ENCODE assay signal across 8 mouse cellular contexts in genomic region chr9:94681095-94681487, GRCm38 (mm10). TPM values are rescaled to one million over a fixed set of nuclear protein-coding genes. Genes with fewer than 3 reads are reported as not detected.
DNase-seq lines count a peak whose midpoint lies in the region; ATAC-seq and TF ChIP-seq lines count a peak whose summit lies in the region.

No protein-coding gene starts in this region.

- H3K4me3 ChIP-seq in kidney, adult 2 months (ENCODE audit: insufficient read depth, low read depth, low read length): no peak overlapping the region
- no peak overlapping the region for H3K4me3 ChIP-seq in cerebellum, adult 2 months (replicated peaks; ENCODE audit: insufficient read depth, low read depth, low read length)
- no peak overlapping the region for H3K4me3 ChIP-seq in thymus, adult 2 months (ENCODE audit: control insufficient read depth, insufficient read depth, low read length)

- no peak for TF ChIP-seq CTCF in kidney, adult 2 months (conservative IDR thresholded peaks at IDR 0.05; ENCODE audit: insufficient read depth, insufficient read length, low read depth, low read length)
- TF ChIP-seq CTCF in cerebellum, adult 2 months (IDR thresholded peaks at IDR 0.05; ENCODE audit: borderline replicate concordance, insufficient read depth, low read depth, low read length): no peak
- TF ChIP-seq CTCF in thymus, adult 2 months (IDR thresholded peaks at IDR 0.05; ENCODE audit: borderline replicate concordance, control insufficient read depth, extremely low read depth, insufficient read depth, low read length, poor library complexity): no peak

- no peak for TF ChIP-seq POLR2A in kidney, adult 2 months (IDR thresholded peaks at IDR 0.05; ENCODE audit: low read depth, low read length)
- TF ChIP-seq POLR2A in cerebellum, adult 2 months (IDR thresholded peaks at IDR 0.05; ENCODE audit: borderline replicate concordance, insufficient read depth, low read length): no peak
- TF ChIP-seq POLR2A in thymus, adult 2 months (IDR thresholded peaks at IDR 0.05; ENCODE audit: control insufficient read depth, extremely low read depth, insufficient read depth, low read length, poor library complexity): no peak

- no peaks in the 10 kb centered on the region for H3K4me1 ChIP-seq in kidney, adult 2 months (ENCODE audit: control insufficient read depth, insufficient read depth, low read length)
- H3K4me1 ChIP-seq in cerebellum, adult 2 months (ENCODE audit: control insufficient read depth, insufficient read depth, low read length): peaks cover 11% of the 10 kb centered on the region
- peaks cover 11% of the 10 kb centered on the region for H3K4me1 ChIP-seq in thymus, adult 2 months (replicated peaks; ENCODE audit: control insufficient read depth, insufficient read depth, low read length)

- no peak for ATAC-seq in monocyte, adult 5-6 weeks (replicated peaks; ENCODE audit: insufficient number of reproducible peaks, low FRiP score, low TSS enrichment, poor library complexity, severe bottlenecking)

- WGBS in kidney, adult 2 months: 40% methylated on average over 8 of the region's 8 CpGs
- WGBS in cerebellum, adult 2 months: 21% methylated on average over 8 of the region's 8 CpGs
- WGBS in thymus, adult 2 months: 92% methylated on average over 8 of the region's 8 CpGs

- no peak overlapping the region for H3K27ac ChIP-seq in kidney, adult 2 months (ENCODE audit: insufficient read depth, low read depth, low read length)
- no peak overlapping the region for H3K27ac ChIP-seq in cerebellum, adult 2 months (ENCODE audit: insufficient read depth, low read length)
- H3K27ac ChIP-seq in thymus, adult 2 months (ENCODE audit: control insufficient read depth, insufficient read depth, low read length): no peak overlapping the region

- no peaks in the 10 kb centered on the region for H3K36me3 ChIP-seq in kidney, adult 2 months (ENCODE audit: control insufficient read depth, insufficient read depth, low read length)
- peaks cover 28% of the 10 kb centered on the region for H3K36me3 ChIP-seq in thymus, adult 2 months (ENCODE audit: control insufficient read depth, insufficient read depth, low read length)

- H3K27me3 ChIP-seq in kidney, adult 2 months (replicated peaks; ENCODE audit: control insufficient read depth, insufficient read depth, low read length): no peaks in the 10 kb centered on the region
- H3K27me3 ChIP-seq in cerebellum, adult 2 months (ENCODE audit: control insufficient read depth, insufficient read depth, low read length): no peaks in the 10 kb centered on the region
- H3K27me3 ChIP-seq in thymus, adult 2 months (ENCODE audit: control insufficient read depth, insufficient read depth, low read length): no peaks in the 10 kb centered on the region

- DNase-seq in kidney, postnatal 10 days: peak; percentile 70
- no peak for DNase-seq in kidney, adult 2 months
- peak; percentile 60 to 71 for DNase-seq in cerebellum, adult 2 months
- peak; percentile 80 for DNase-seq in gastrocnemius, postnatal 14 days
- DNase-seq in lung, postnatal 14 days: peak; percentile 22
- DNase-seq in thymus, adult 2 months: no peak
- DNase-seq in embryo, embryonic 10 days (ENCODE audit: low spot score): no peak

- intact Hi-C loops in gastrocnemius, postnatal 14 days (cut with DNase I; ENCODE audit: low total_unique reads): no loop called here

RNA-seq across cellular contexts. Expression of gene Slc9a9, which starts 11.4 kb away (rescaled TPM):
- 1.2 and 1.5 TPM in 2 replicates for polyA plus RNA-seq in kidney, adult 2 months (2012; rRNA removed)
- 8.9 and 9.0 TPM in 2 replicates for polyA plus RNA-seq in cerebellum, adult 2 months (2012; rRNA removed)
- total RNA-seq in gastrocnemius, postnatal 14 days (2021): 1 to 10 TPM; 2.5 to 3.1 TPM
- total RNA-seq in monocyte, adult 5-6 weeks (2017): 33.8 to 64.4 TPM (median 49.1 TPM) in 3 replicates
- polyA plus RNA-seq in thymus, adult 2 months (2012; rRNA removed): 43.5 and 49.7 TPM in 2 replicates

Comparison
In these comparisons a context has a peak if more than half of its experiments do, and no peak if none do; other contexts are left out.
1. DNase-seq: peak in kidney, postnatal 10 days (single experiment), cerebellum, adult 2 months (2 of 2), gastrocnemius, postnatal 14 days (single experiment) and lung, postnatal 14 days (single experiment); none in kidney, adult 2 months (single experiment), thymus, adult 2 months (single experiment) and embryo, embryonic 10 days (single experiment).